Mouse (Mus musculus): ENCODE measurements around the gene Ripk1. TPM values are rescaled to one million over a fixed set of nuclear protein-coding genes. Genes with fewer than 3 reads are reported as not detected.
A peak's percentile ranks its signal among the peaks of the same experiment; 100 is the strongest.
"Not testable (repeated sequence)": the region's sequence is repeated elsewhere in the genome, so short reads cannot be mapped to it uniquely, and the experiment has no call there.

The Ripk1 gene
- polyA plus RNA-seq, 1 experiment from 2014 or later: 20.3 TPM

DNA sequence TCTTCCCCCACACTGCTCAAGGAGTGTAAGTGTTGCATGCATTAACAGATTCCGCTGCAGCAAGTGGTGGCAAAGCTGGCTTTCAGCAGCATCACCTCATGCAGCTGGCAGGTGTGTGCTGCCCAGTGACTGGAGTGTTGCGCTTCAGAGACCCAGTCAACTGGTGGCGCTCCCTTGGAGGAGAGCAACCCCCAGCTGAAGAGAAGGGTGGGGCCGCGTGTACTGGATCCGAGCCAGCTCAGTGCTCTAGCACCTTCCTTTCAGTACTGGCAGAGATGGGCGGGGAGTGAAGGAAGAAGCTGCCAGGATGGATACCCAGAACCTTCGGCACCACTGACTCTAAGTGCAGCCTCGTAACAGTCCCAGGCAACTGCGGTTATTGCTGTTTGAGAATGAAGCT, 60.3 kb downstream of the Ripk1 start:
- H3K9ac ChIP-seq (ENCODE audit: low read length): no peak overlapping the region
- H3K4me3 ChIP-seq (ENCODE audit: low read length): no peak overlapping the region
- H3K9me3 ChIP-seq (ENCODE audit: control insufficient read depth, low read length): no peaks in the 10 kb centered on the region
- ATAC-seq (ENCODE audit: low read depth): 0 out of 2 replicates have a peak, but pooled peaks have one; percentile 54
- H3K27ac ChIP-seq (ENCODE audit: low read length): no peak overlapping the region
- H3K27me3 ChIP-seq (ENCODE audit: control insufficient read depth, insufficient read depth, low read depth, low read length): no peaks in the 10 kb centered on the region
- H3K4me1 ChIP-seq (replicated peaks; ENCODE audit: control insufficient read depth, insufficient read depth, low read length): no peaks in the 10 kb centered on the region; the same call in 1 of the 2 replicates
- WGBS: 72% methylated on average over 10 of the region's 10 CpGs
- H3K4me2 ChIP-seq (ENCODE audit: low read depth, low read length): no peak overlapping the region
- H3K36me3 ChIP-seq (ENCODE audit: control insufficient read depth, insufficient read depth, low read length): no peaks in the 10 kb centered on the region

DNA sequence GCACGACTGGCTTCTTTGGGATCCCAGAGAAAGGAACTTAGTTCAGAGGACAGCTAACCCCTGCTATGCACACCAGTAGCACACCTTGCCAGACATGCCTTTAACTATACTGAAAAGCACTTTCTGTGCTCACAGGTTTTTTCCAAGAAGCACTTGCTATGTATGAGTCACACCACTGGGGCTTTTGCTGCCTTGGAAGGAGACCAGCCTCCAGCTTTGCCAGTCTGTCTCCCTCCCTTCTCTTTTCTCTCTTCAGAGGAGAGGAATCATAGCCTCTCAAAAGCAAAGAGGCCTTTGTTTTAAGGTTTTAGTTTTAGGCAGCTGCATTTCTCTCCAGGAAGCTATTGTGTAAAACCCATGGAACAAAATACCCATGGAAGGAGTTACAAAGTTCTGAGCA, 64.2 kb downstream of the Ripk1 start:
- Histone ChIP-seq H3K9me3 (ENCODE audit: control insufficient read depth, low read length) (no peaks in the 10 kb centered on the region), H3K27ac (ENCODE audit: low read length) (no peak overlapping the region), H3K4me2 (ENCODE audit: low read depth, low read length) (no peak overlapping the region), H3K36me3 (ENCODE audit: control insufficient read depth, insufficient read depth, low read length) (no peaks in the 10 kb centered on the region), H3K9ac (ENCODE audit: low read length) (no peak overlapping the region), H3K4me1 (replicated peaks; ENCODE audit: control insufficient read depth, insufficient read depth, low read length) (peaks cover 5% of the 10 kb centered on the region; the same call in 1 of the 2 replicates), H3K4me3 (ENCODE audit: low read length) (no peak overlapping the region), H3K27me3 (ENCODE audit: control insufficient read depth, insufficient read depth, low read depth, low read length) (no peaks in the 10 kb centered on the region)
- 47% methylated on average over 1 of the region's 1 CpGs for WGBS
- 0 out of 2 replicates have a peak, but pooled peaks have one; percentile 31 for ATAC-seq (ENCODE audit: low read depth)

DNA sequence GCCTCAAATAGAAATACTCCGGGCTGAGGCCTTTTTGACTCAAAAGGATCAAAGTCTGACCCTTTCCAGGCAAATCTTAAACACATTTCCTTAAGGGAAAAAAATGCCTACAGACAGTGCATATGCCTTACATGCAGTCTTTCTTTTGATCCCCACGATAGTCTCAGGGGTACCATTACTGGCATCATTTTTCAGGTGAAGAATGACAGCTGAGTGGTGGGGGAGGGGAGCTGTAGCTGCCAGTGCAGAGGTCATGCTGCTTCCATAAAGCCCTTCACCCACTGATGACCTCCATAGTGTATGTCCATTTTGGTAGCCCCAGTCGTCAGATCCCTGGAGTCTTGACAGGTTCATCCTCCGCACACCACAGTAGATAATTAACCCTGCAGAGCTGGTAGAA, 68.1 kb downstream of the Ripk1 start:
- no peak overlapping the region for H3K4me3 ChIP-seq (ENCODE audit: low read length)
- peaks cover 2% of the 10 kb centered on the region for H3K36me3 ChIP-seq (ENCODE audit: control insufficient read depth, insufficient read depth, low read length)
- H3K27ac ChIP-seq (ENCODE audit: low read length): no peak overlapping the region
- no peaks in the 10 kb centered on the region for H3K9me3 ChIP-seq (ENCODE audit: control insufficient read depth, low read length)
- H3K4me2 ChIP-seq (ENCODE audit: low read depth, low read length): no peak overlapping the region
- ATAC-seq (ENCODE audit: low read depth): no peak
- WGBS: 35% methylated on average over 4 of the region's 4 CpGs
- H3K27me3 ChIP-seq (ENCODE audit: control insufficient read depth, insufficient read depth, low read depth, low read length): no peaks in the 10 kb centered on the region
- H3K9ac ChIP-seq (ENCODE audit: low read length): no peak overlapping the region
- H3K4me1 ChIP-seq (replicated peaks; ENCODE audit: control insufficient read depth, insufficient read depth, low read length): peaks cover 5% of the 10 kb centered on the region; the same call in 1 of the 2 replicates

DNA sequence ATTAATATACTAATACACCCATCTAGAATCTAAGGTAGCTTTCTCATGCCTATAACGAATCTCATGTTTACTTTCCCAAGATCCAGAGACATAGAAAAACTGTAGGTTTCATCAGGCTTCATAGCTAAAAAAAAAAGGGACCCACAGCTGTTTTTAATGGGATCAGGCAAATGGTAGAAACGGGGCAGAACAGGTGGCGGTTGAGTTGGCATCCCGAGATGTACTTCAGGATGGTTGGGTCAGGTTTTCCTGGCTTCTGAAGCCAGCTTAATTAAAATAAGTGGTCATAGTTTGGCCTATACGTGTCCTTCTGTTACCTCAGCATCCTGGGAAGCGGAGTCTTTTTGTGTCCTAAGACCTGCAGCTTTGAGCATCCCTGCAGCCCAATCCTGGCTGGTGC, 69.7 kb downstream of the Ripk1 start:
- H3K4me3 ChIP-seq (ENCODE audit: low read length): no peak overlapping the region
- no peaks in the 10 kb centered on the region for H3K27me3 ChIP-seq (ENCODE audit: control insufficient read depth, insufficient read depth, low read depth, low read length)
- H3K36me3 ChIP-seq (ENCODE audit: control insufficient read depth, insufficient read depth, low read length): peaks cover 2% of the 10 kb centered on the region
- H3K9ac ChIP-seq (ENCODE audit: low read length): no peak overlapping the region
- no peak overlapping the region for H3K27ac ChIP-seq (ENCODE audit: low read length)
- no peak overlapping the region for H3K4me2 ChIP-seq (ENCODE audit: low read depth, low read length)
- 86% methylated on average over 6 of the region's 6 CpGs for WGBS
- H3K9me3 ChIP-seq (ENCODE audit: control insufficient read depth, low read length): no peaks in the 10 kb centered on the region
- ATAC-seq (ENCODE audit: low read depth): no peak
- peaks cover 10% of the 10 kb centered on the region for H3K4me1 ChIP-seq (replicated peaks; ENCODE audit: control insufficient read depth, insufficient read depth, low read length)

DNA sequence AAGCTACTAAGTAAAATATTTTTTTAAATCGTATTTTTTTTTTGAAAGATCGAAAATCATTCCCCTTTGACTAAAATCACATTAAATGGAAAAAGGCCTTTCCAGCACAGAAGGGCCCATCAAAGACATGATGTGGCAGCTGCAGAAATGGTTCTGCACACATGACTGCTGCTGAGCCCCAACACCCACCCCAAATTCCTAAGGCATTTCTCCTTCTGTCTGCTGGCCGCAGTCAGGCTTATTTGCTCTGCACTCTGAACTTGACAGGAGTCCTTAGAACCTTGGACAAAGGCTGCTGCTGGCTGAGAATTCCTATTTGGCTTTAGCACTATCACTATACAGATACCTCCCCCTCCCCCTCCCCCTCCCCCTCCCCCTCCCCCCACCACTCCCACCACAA, 70.7 kb downstream of the Ripk1 start:
- H3K27me3 ChIP-seq (ENCODE audit: control insufficient read depth, insufficient read depth, low read depth, low read length): no peaks in the 10 kb centered on the region
- no peak for ATAC-seq (ENCODE audit: low read depth)
- H3K9ac ChIP-seq (ENCODE audit: low read length): no peak overlapping the region
- H3K4me2 ChIP-seq (ENCODE audit: low read depth, low read length): no peak overlapping the region
- H3K4me1 ChIP-seq (replicated peaks; ENCODE audit: control insufficient read depth, insufficient read depth, low read length): peaks cover 13% of the 10 kb centered on the region
- peaks cover 2% of the 10 kb centered on the region for H3K36me3 ChIP-seq (ENCODE audit: control insufficient read depth, insufficient read depth, low read length)
- H3K9me3 ChIP-seq (ENCODE audit: control insufficient read depth, low read length): no peaks in the 10 kb centered on the region
- H3K27ac ChIP-seq (ENCODE audit: low read length): no peak overlapping the region; the same call in 1 of the 2 replicates
- no peak overlapping the region for H3K4me3 ChIP-seq (ENCODE audit: low read length)
- WGBS: 66% methylated on average over 3 of the region's 3 CpGs

DNA sequence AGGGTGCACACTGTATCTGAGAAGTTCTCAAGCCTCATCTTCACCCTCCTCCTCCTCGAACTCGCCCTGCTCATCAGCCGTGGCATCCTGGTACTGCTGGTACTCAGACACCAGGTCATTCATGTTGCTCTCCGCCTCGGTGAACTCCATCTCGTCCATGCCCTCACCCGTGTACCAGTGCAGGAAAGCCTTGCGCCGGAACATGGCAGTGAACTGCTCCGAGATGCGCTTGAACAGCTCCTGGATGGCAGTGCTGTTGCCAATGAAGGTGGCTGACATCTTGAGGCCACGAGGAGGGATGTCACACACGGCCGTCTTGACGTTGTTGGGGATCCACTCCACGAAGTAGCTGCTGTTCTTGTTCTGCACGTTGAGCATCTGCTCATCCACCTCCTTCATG, 72.3 kb downstream of the Ripk1 start:
- not testable (repeated sequence) for H3K4me3 ChIP-seq (ENCODE audit: low read length); H3K27me3 ChIP-seq (ENCODE audit: control insufficient read depth, insufficient read depth, low read depth, low read length); H3K9ac ChIP-seq (ENCODE audit: low read length); H3K9me3 ChIP-seq (ENCODE audit: control insufficient read depth, low read length); ATAC-seq (ENCODE audit: low read depth); H3K4me2 ChIP-seq (ENCODE audit: low read depth, low read length); H3K27ac ChIP-seq (ENCODE audit: low read length); H3K36me3 ChIP-seq (ENCODE audit: control insufficient read depth, insufficient read depth, low read length)
- H3K4me1 ChIP-seq (replicated peaks; ENCODE audit: control insufficient read depth, insufficient read depth, low read length): peaks cover 19% of the 10 kb centered on the region
- 98% methylated on average over 9 of the region's 17 CpGs for WGBS

DNA sequence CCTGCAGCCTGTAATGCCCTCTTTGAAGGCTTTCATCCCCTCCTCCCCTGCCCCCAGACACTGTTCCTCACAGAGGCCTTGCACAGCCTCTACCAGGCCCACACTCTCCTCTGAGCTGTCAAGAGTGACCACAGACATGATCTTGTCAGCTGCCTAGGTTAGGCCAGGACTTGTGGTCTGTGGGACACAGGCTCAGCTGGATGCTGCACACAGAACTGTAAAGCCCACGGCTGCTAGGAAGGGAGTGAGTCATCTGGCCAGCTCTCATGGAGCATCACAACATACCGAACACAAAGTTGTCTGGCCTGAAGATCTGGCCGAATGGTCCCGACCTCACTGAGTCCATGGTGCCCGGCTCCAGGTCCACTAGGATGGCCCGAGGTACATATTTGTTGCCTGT, 73.7 kb downstream of the Ripk1 start:
- ATAC-seq (ENCODE audit: low read depth); H3K27ac ChIP-seq (ENCODE audit: low read length); H3K4me2 ChIP-seq (ENCODE audit: low read depth, low read length); H3K9me3 ChIP-seq (ENCODE audit: control insufficient read depth, low read length); H3K36me3 ChIP-seq (ENCODE audit: control insufficient read depth, insufficient read depth, low read length); H3K9ac ChIP-seq (ENCODE audit: low read length); H3K4me3 ChIP-seq (ENCODE audit: low read length); H3K27me3 ChIP-seq (ENCODE audit: control insufficient read depth, insufficient read depth, low read depth, low read length): not testable (repeated sequence)
- peaks cover 14% of the 10 kb centered on the region for H3K4me1 ChIP-seq (replicated peaks; ENCODE audit: control insufficient read depth, insufficient read depth, low read length)
- 85% methylated on average over 6 of the region's 6 CpGs for WGBS

DNA sequence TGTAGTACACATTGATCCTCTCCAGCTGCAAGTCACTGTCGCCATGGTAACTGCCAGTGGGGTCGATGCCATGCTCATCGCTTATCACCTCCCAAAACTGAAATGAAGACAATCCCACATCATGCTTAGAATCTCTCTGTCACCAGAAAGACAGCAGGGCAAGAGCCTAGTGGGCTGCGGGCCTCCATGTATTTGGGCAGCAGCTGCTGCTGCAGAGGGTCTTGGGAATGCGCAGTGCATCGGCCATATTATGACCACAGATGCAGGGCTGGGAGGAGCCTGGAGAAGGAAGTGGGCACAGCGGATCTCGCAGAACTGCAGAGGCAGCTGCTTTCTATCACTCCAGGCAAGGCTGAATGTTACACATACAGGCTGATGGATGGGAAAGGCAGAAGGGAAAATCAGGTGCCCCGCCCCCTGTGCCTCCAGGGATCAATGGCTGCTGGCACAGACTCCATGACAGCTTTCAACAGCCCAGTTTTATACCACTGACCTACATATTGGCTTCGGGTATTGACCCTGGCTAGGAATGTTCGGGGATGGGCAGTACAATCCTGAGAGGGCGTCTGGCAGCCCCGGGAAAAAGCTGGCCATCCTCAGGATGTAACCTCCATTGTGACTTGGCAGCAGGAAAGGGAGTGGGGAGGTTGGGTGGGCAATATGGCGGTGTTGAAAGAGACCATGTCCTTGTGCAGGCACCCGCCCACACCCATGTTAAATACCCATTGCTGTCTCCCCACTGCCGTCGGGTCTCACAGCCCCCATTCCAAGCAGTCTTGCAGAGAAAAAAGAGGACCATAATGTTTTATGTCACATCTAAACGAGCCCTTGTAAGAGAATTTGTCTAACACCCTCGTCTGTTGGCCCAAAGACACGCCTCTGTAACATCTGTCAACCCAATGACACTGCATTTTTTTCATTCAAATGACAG, 74.7 kb downstream of the Ripk1 start:
- peaks cover 2% of the 10 kb centered on the region for H3K36me3 ChIP-seq (ENCODE audit: control insufficient read depth, insufficient read depth, low read length)
- ATAC-seq (ENCODE audit: low read depth): peak; percentile 54
- H3K9me3 ChIP-seq (ENCODE audit: control insufficient read depth, low read length): no peaks in the 10 kb centered on the region
- peak overlapping the region; percentile 74 for H3K4me2 ChIP-seq (ENCODE audit: low read depth, low read length)
- H3K4me3 ChIP-seq (ENCODE audit: low read length): peak overlapping the region; percentile 75
- 32% methylated on average over 20 of the region's 20 CpGs for WGBS
- H3K9ac ChIP-seq (ENCODE audit: low read length): peak overlapping the region; percentile 85
- H3K4me1 ChIP-seq (replicated peaks; ENCODE audit: control insufficient read depth, insufficient read depth, low read length): peaks cover 14% of the 10 kb centered on the region
- no peaks in the 10 kb centered on the region for H3K27me3 ChIP-seq (ENCODE audit: control insufficient read depth, insufficient read depth, low read depth, low read length)
- no peak overlapping the region for H3K27ac ChIP-seq (ENCODE audit: low read length)

DNA sequence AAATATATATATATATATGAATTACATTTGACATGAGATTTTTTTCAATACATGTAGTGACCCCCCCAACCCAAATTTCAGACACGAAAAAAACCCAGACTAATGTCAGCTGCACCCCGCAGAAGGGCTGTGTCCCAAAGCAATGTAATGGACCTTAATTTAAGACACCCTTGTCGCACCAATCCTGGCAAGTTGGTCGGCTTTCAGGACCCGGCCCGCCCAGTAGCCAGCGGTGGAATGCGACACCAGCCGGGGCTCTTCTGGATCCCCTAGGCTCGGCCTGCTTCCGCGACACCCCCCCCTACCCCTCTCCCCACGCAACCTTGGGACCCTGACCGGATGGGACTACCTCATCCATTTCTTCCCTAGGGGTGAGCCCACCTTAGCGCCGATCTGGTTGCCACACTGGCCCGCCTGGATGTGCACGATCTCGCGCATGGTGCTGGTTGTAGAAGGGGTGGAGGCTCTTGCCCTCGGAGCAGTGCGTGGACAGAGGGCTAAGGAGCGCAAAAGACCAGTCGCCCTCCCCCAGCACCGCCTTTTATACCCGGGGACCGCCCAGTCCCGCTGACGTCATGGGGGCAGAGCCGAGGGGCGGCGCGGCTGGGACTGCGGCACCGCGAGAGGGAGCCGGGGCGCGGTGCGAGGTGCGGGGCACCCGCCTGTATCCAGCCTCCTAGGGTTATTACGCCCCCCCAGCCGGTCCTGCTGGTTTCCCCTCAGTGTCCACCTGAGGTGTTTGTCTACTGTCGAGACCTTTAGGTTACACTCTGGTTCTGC, 75.5 kb downstream of the Ripk1 start, which contains the start of gene Tubb2a:
Gene Tubb2a, minus strand, starts transcription at position 516 of the 780 bp plus-strand sequence.
- Histone ChIP-seq H3K4me3 (ENCODE audit: low read length) (peak within 1 kb of the TSS; percentile 75), H3K4me1 (replicated peaks; ENCODE audit: control insufficient read depth, insufficient read depth, low read length) (peaks cover 14% of the 10 kb centered on the region), H3K27me3 (ENCODE audit: control insufficient read depth, insufficient read depth, low read depth, low read length) (no peaks in the 10 kb centered on the region), H3K36me3 (ENCODE audit: control insufficient read depth, insufficient read depth, low read length) (peaks cover 2% of the 10 kb centered on the region), H3K9ac (ENCODE audit: low read length) (peak within 1 kb of the TSS; percentile 85), H3K4me2 (ENCODE audit: low read depth, low read length) (peak within 1 kb of the TSS; percentile 74), H3K27ac (ENCODE audit: low read length) (peak within 1 kb of the TSS; percentile 41), H3K9me3 (ENCODE audit: control insufficient read depth, low read length) (no peaks in the 10 kb centered on the region)
- WGBS: under 1% methylated on average over 45 of the region's 45 CpGs
- ATAC-seq (ENCODE audit: low read depth): peak; percentile 90

Data from lung, embryonic 16.5 days (tissue).